Mouse (Mus musculus): Measurements from ENCODE around the gene Umodl1.

The Umodl1 gene

GRCm38 (mm10) chr17:30954340-30954739 lies at the start of gene Umodl1:
TSS of gene Umodl1 (plus strand) at chr17:30954640.
- DNase-seq (ENCODE audit: low read depth, low spot score): no peak

GRCm38 (mm10) chr17:30907577-30907976 lies 46.9 kb upstream of the Umodl1 start:
- DNase-seq (ENCODE audit: low read depth, low spot score): no peak

- no peak for DNase-seq (ENCODE audit: low read depth, low spot score)
These were observed 43.3 kb upstream of the Umodl1 start for GRCm38 (mm10) chr17:30910866-30911731.

GRCm38 (mm10) chr17:30911732-30912088 lies 42.7 kb upstream of the Umodl1 start:
- no peak for DNase-seq (ENCODE audit: low read depth, low spot score)

GRCm38 (mm10) chr17:30912536-30912935 lies 41.9 kb upstream of the Umodl1 start:
- no peak for DNase-seq (ENCODE audit: low read depth, low spot score)

GRCm38 (mm10) chr17:30914264-30914663 lies 40.2 kb upstream of the Umodl1 start:
- no peak for DNase-seq (ENCODE audit: low read depth, low spot score)

GRCm38 (mm10) chr17:30923566-30923965 lies 30.9 kb upstream of the Umodl1 start:
- no peak for DNase-seq (ENCODE audit: low read depth, low spot score)

- DNase-seq (ENCODE audit: low read depth, low spot score): no peak
These were observed 23.6 kb upstream of the Umodl1 start for GRCm38 (mm10) chr17:30930827-30931226.

- no peak for DNase-seq (ENCODE audit: low read depth, low spot score)
These were observed 21.6 kb upstream of the Umodl1 start for GRCm38 (mm10) chr17:30932836-30933235.

- DNase-seq (ENCODE audit: low read depth, low spot score): no peak
These were observed 19.1 kb upstream of the Umodl1 start for GRCm38 (mm10) chr17:30935301-30935700.

- no peak for DNase-seq (ENCODE audit: low read depth, low spot score)
These were observed 15.9 kb upstream of the Umodl1 start for GRCm38 (mm10) chr17:30938554-30938953.

- no peak for DNase-seq (ENCODE audit: low read depth, low spot score)
These were observed 6.1 kb upstream of the Umodl1 start for GRCm38 (mm10) chr17:30948382-30948781.

GRCm38 (mm10) chr17:30950780-30951179 lies 3.7 kb upstream of the Umodl1 start:
- DNase-seq (ENCODE audit: low read depth, low spot score): no peak

GRCm38 (mm10) chr17:30951600-30951999 lies 2.8 kb upstream of the Umodl1 start:
- DNase-seq (ENCODE audit: low read depth, low spot score): no peak

- DNase-seq (ENCODE audit: low read depth, low spot score): no peak
These were observed 7.6 kb downstream of the Umodl1 start for GRCm38 (mm10) chr17:30961936-30962592.

- no peak for DNase-seq (ENCODE audit: low read depth, low spot score)
These were observed 8.4 kb downstream of the Umodl1 start for GRCm38 (mm10) chr17:30962880-30963279.

- no peak for DNase-seq (ENCODE audit: low read depth, low spot score)
These were observed 15.5 kb downstream of the Umodl1 start for GRCm38 (mm10) chr17:30969983-30970382.

- DNase-seq (ENCODE audit: low read depth, low spot score): no peak
These were observed 17.4 kb downstream of the Umodl1 start for GRCm38 (mm10) chr17:30971877-30972276.

- no peak for DNase-seq (ENCODE audit: low read depth, low spot score)
These were observed 18.9 kb downstream of the Umodl1 start for GRCm38 (mm10) chr17:30973332-30973731.

GRCm38 (mm10) chr17:30977290-30977689 lies 22.9 kb downstream of the Umodl1 start:
- DNase-seq (ENCODE audit: low read depth, low spot score): no peak

- DNase-seq (ENCODE audit: low read depth, low spot score): no peak
These were observed 24.1 kb downstream of the Umodl1 start for GRCm38 (mm10) chr17:30978556-30978955.

- DNase-seq (ENCODE audit: low read depth, low spot score): no peak
These were observed 29.1 kb downstream of the Umodl1 start for GRCm38 (mm10) chr17:30983521-30983920.

GRCm38 (mm10) chr17:30990254-30990653 lies 35.8 kb downstream of the Umodl1 start:
- no peak for DNase-seq (ENCODE audit: low read depth, low spot score)
